Mouse (Mus musculus): ENCODE measurements around the gene Vav3. TPM values are rescaled to one million over a fixed set of nuclear protein-coding genes. Genes with fewer than 3 reads are reported as not detected.

Gene Vav3
- polyA plus RNA-seq, 1 experiment = 2.6 TPM

- Histone ChIP-seq H3K27ac (ENCODE audit: insufficient read depth, low read length) (no peak overlapping the region), H3K4me3 (ENCODE audit: insufficient read depth, low read length) (peak overlapping the region; percentile 81), H3K4me1 (ENCODE audit: control insufficient read depth, insufficient read depth, low read length) (no peaks in the 10 kb centered on the region)
- TF ChIP-seq POLR2A (IDR thresholded peaks at IDR 0.05; ENCODE audit: low read depth, low read length) = no peak
- no peak for TF ChIP-seq CTCF (IDR thresholded peaks at IDR 0.05; ENCODE audit: borderline replicate concordance, insufficient read depth, low read length)
These were observed 1.2 kb downstream of the Vav3 start for GRCm38 (mm10) chr3:109341631-109342030.

GRCm38 (mm10) chr3:109351956-109352684, 11.7 kb downstream of the Vav3 start:
- H3K4me3 ChIP-seq (ENCODE audit: insufficient read depth, low read length) = no peak overlapping the region
- H3K27ac ChIP-seq (ENCODE audit: insufficient read depth, low read length) = no peak overlapping the region
- peaks cover 7% of the 10 kb centered on the region for H3K4me1 ChIP-seq (ENCODE audit: control insufficient read depth, insufficient read depth, low read length)
- no peak for TF ChIP-seq POLR2A (IDR thresholded peaks at IDR 0.05; ENCODE audit: low read depth, low read length)
- no peak for TF ChIP-seq CTCF (IDR thresholded peaks at IDR 0.05; ENCODE audit: borderline replicate concordance, insufficient read depth, low read length)

GRCm38 (mm10) chr3:109352690-109353089, 12.2 kb downstream of the Vav3 start:
- no peak overlapping the region for H3K4me3 ChIP-seq (ENCODE audit: insufficient read depth, low read length)
- TF ChIP-seq CTCF (IDR thresholded peaks at IDR 0.05; ENCODE audit: borderline replicate concordance, insufficient read depth, low read length) = no peak
- no peak for TF ChIP-seq POLR2A (IDR thresholded peaks at IDR 0.05; ENCODE audit: low read depth, low read length)

GRCm38 (mm10) chr3:109353814-109354213, 13.4 kb downstream of the Vav3 start:
- H3K4me1 ChIP-seq (ENCODE audit: control insufficient read depth, insufficient read depth, low read length) = peaks cover 7% of the 10 kb centered on the region
- no peak overlapping the region for H3K27ac ChIP-seq (ENCODE audit: insufficient read depth, low read length)
- H3K4me3 ChIP-seq (ENCODE audit: insufficient read depth, low read length) = no peak overlapping the region
- TF ChIP-seq POLR2A (IDR thresholded peaks at IDR 0.05; ENCODE audit: low read depth, low read length) (no peak), CTCF (IDR thresholded peaks at IDR 0.05; ENCODE audit: borderline replicate concordance, insufficient read depth, low read length) (no peak)

More at GRCm38 (mm10) chr3:109352690-109353089, 12.2 kb downstream of the Vav3 start:
- Histone ChIP-seq H3K27ac (ENCODE audit: insufficient read depth, low read length) (no peak overlapping the region), H3K4me1 (ENCODE audit: control insufficient read depth, insufficient read depth, low read length) (peaks cover 7% of the 10 kb centered on the region)

- H3K4me3 ChIP-seq (ENCODE audit: insufficient read depth, low read length) = no peak overlapping the region
- TF ChIP-seq CTCF (IDR thresholded peaks at IDR 0.05; ENCODE audit: borderline replicate concordance, insufficient read depth, low read length) (no peak), POLR2A (IDR thresholded peaks at IDR 0.05; ENCODE audit: low read depth, low read length) (no peak)
- H3K4me1 ChIP-seq (ENCODE audit: control insufficient read depth, insufficient read depth, low read length) = peaks cover 7% of the 10 kb centered on the region
- H3K27ac ChIP-seq (ENCODE audit: insufficient read depth, low read length) = no peak overlapping the region
These were observed 14.7 kb downstream of the Vav3 start for GRCm38 (mm10) chr3:109355158-109355557.

- no peak overlapping the region for H3K27ac ChIP-seq (ENCODE audit: insufficient read depth, low read length)
- H3K4me3 ChIP-seq (ENCODE audit: insufficient read depth, low read length) = no peak overlapping the region
- H3K4me1 ChIP-seq (ENCODE audit: control insufficient read depth, insufficient read depth, low read length) = peaks cover 5% of the 10 kb centered on the region; the same call in 1 of the 2 replicates
- TF ChIP-seq POLR2A (IDR thresholded peaks at IDR 0.05; ENCODE audit: low read depth, low read length) (no peak), CTCF (IDR thresholded peaks at IDR 0.05; ENCODE audit: borderline replicate concordance, insufficient read depth, low read length) (no peak)
These were observed 20.3 kb downstream of the Vav3 start for GRCm38 (mm10) chr3:109360746-109361145.

- no peak overlapping the region for H3K27ac ChIP-seq (ENCODE audit: insufficient read depth, low read length)
- no peak overlapping the region for H3K4me3 ChIP-seq (ENCODE audit: insufficient read depth, low read length)
- TF ChIP-seq POLR2A (IDR thresholded peaks at IDR 0.05; ENCODE audit: low read depth, low read length) = no peak
- TF ChIP-seq CTCF (IDR thresholded peaks at IDR 0.05; ENCODE audit: borderline replicate concordance, insufficient read depth, low read length) = no peak
- peaks cover 6% of the 10 kb centered on the region; the same call in 1 of the 2 replicates for H3K4me1 ChIP-seq (ENCODE audit: control insufficient read depth, insufficient read depth, low read length)
These were observed 21.4 kb downstream of the Vav3 start for GRCm38 (mm10) chr3:109361882-109362281.

- H3K27ac ChIP-seq (ENCODE audit: insufficient read depth, low read length) = no peak overlapping the region
- H3K4me3 ChIP-seq (ENCODE audit: insufficient read depth, low read length) = no peak overlapping the region
- H3K4me1 ChIP-seq (ENCODE audit: control insufficient read depth, insufficient read depth, low read length) = peaks cover 6% of the 10 kb centered on the region; the same call in 1 of the 2 replicates
- TF ChIP-seq POLR2A (IDR thresholded peaks at IDR 0.05; ENCODE audit: low read depth, low read length) (no peak), CTCF (IDR thresholded peaks at IDR 0.05; ENCODE audit: borderline replicate concordance, insufficient read depth, low read length) (no peak)
These were observed 21.9 kb downstream of the Vav3 start for GRCm38 (mm10) chr3:109362310-109362709.

GRCm38 (mm10) chr3:109363522-109363921, 23.1 kb downstream of the Vav3 start:
- no peak for TF ChIP-seq POLR2A (IDR thresholded peaks at IDR 0.05; ENCODE audit: low read depth, low read length)

GRCm38 (mm10) chr3:109365875-109366274, 25.4 kb downstream of the Vav3 start:
- Histone ChIP-seq H3K4me3 (ENCODE audit: insufficient read depth, low read length) (no peak overlapping the region), H3K4me1 (ENCODE audit: control insufficient read depth, insufficient read depth, low read length) (peaks cover 6% of the 10 kb centered on the region), H3K27ac (ENCODE audit: insufficient read depth, low read length) (no peak overlapping the region)
- no peak for TF ChIP-seq POLR2A (IDR thresholded peaks at IDR 0.05; ENCODE audit: low read depth, low read length)
- TF ChIP-seq CTCF (IDR thresholded peaks at IDR 0.05; ENCODE audit: borderline replicate concordance, insufficient read depth, low read length) = no peak

More at GRCm38 (mm10) chr3:109363522-109363921, 23.1 kb downstream of the Vav3 start:
- no peak overlapping the region for H3K4me3 ChIP-seq (ENCODE audit: insufficient read depth, low read length)
- H3K27ac ChIP-seq (ENCODE audit: insufficient read depth, low read length) = no peak overlapping the region
- peaks cover 6% of the 10 kb centered on the region for H3K4me1 ChIP-seq (ENCODE audit: control insufficient read depth, insufficient read depth, low read length)

Data from embryonic fibroblast, embryonic 13.5 days (primary cell).